Mouse (Mus musculus): ENCODE results near the gene Usp25. TPM values are rescaled to one million over a fixed set of nuclear protein-coding genes. Genes with fewer than 3 reads are reported as not detected.

Usp25 gene
- polyA plus RNA-seq, 1 experiment, result 29.7 TPM

DNA sequence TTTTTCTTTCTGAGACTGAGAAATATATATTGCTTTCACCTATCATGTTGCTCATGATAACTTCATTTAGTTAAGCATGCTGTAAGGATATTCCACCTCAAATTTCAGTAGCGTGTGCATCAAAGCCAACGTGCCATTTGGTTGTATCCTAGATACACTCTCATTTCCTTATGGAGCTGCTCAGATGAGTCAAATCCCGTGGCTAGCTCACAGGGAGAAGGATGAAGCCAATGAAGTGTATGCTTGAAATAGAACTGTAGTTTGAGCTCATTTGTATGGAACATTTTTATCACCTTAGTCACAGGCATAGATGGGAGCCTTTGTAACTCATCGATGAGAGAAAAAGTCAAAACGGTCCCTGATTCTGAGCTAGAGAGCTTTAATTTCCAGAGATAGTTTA lies 20.8 kb downstream of the Usp25 start:
- DNase-seq, result no peak
- H3K27ac ChIP-seq (ENCODE audit: control insufficient read depth, insufficient read depth, low read length), result no peak overlapping the region
- no peaks in the 10 kb centered on the region for H3K27me3 ChIP-seq (ENCODE audit: control insufficient read depth, insufficient read depth, low read length)
- WGBS, result 88% methylated on average over 5 of the region's 5 CpGs
- peaks cover 30% of the 10 kb centered on the region for H3K36me3 ChIP-seq (ENCODE audit: control insufficient read depth, insufficient read depth, low read length)
- TF ChIP-seq POLR2A (IDR thresholded peaks at IDR 0.05; ENCODE audit: control insufficient read depth, extremely low read depth, insufficient read depth, low read length, poor library complexity) (no peak), CTCF (IDR thresholded peaks at IDR 0.05; ENCODE audit: borderline replicate concordance, control insufficient read depth, extremely low read depth, insufficient read depth, low read length, poor library complexity) (no peak)
- no peak overlapping the region for H3K4me3 ChIP-seq (ENCODE audit: control insufficient read depth, insufficient read depth, low read length)
- H3K4me1 ChIP-seq (replicated peaks; ENCODE audit: control insufficient read depth, insufficient read depth, low read length), result no peaks in the 10 kb centered on the region

DNA sequence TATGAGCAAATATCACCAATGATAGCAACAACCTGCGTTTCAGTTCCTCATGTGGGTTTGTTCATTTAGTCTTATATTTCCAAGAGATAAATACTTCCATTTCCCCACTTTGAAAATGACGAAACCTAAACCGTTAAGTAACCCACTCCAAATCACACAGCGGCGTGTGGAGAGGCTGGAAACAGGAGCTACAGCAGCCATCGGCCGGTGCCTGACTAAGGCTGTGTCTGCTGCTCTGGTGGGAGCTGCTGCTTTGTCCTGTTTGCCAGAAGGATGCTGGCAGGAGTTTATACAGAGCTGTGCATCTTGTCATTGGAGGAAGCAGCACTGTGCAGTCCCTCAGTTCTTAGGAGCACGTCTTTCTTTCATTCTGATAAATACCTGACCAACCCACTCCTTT lies 21.2 kb downstream of the Usp25 start:
- TF ChIP-seq CTCF (IDR thresholded peaks at IDR 0.05; ENCODE audit: borderline replicate concordance, control insufficient read depth, extremely low read depth, insufficient read depth, low read length, poor library complexity) (no peak), POLR2A (IDR thresholded peaks at IDR 0.05; ENCODE audit: control insufficient read depth, extremely low read depth, insufficient read depth, low read length, poor library complexity) (no peak)
- Histone ChIP-seq H3K27me3 (ENCODE audit: control insufficient read depth, insufficient read depth, low read length) (no peaks in the 10 kb centered on the region), H3K27ac (ENCODE audit: control insufficient read depth, insufficient read depth, low read length) (no peak overlapping the region), H3K36me3 (ENCODE audit: control insufficient read depth, insufficient read depth, low read length) (peaks cover 30% of the 10 kb centered on the region), H3K4me1 (replicated peaks; ENCODE audit: control insufficient read depth, insufficient read depth, low read length) (no peaks in the 10 kb centered on the region), H3K4me3 (ENCODE audit: control insufficient read depth, insufficient read depth, low read length) (no peak overlapping the region)
- WGBS, result 93% methylated on average over 8 of the region's 8 CpGs
- no peak for DNase-seq

DNA sequence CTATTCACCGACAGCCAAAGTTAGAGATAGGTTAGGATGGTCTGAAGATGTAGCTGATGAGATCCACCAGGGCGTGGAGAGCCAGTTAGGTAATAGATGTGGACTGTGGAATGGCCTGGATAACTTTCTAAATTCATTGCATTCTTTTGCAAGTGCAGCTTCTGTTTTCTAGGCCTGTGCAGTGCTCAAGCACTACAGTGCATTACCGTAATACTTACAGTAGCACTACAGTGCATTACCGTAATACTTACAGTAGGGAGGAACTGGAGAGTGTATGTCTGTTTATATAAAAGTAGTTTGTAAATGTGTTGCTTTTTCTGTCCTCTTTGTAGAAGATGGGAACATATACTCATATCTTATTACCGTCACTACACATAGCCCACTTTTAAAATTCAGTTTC lies 28.1 kb downstream of the Usp25 start:
- no peak overlapping the region for H3K4me3 ChIP-seq (ENCODE audit: control insufficient read depth, insufficient read depth, low read length)
- no peaks in the 10 kb centered on the region for H3K4me1 ChIP-seq (replicated peaks; ENCODE audit: control insufficient read depth, insufficient read depth, low read length)
- WGBS, result 94% methylated on average over 5 of the region's 5 CpGs
- H3K27me3 ChIP-seq (ENCODE audit: control insufficient read depth, insufficient read depth, low read length), result no peaks in the 10 kb centered on the region
- TF ChIP-seq POLR2A (IDR thresholded peaks at IDR 0.05; ENCODE audit: control insufficient read depth, extremely low read depth, insufficient read depth, low read length, poor library complexity) (no peak), CTCF (IDR thresholded peaks at IDR 0.05; ENCODE audit: borderline replicate concordance, control insufficient read depth, extremely low read depth, insufficient read depth, low read length, poor library complexity) (no peak)
- H3K27ac ChIP-seq (ENCODE audit: control insufficient read depth, insufficient read depth, low read length), result no peak overlapping the region
- H3K36me3 ChIP-seq (ENCODE audit: control insufficient read depth, insufficient read depth, low read length), result peaks cover 18% of the 10 kb centered on the region
- DNase-seq, result no peak

DNA sequence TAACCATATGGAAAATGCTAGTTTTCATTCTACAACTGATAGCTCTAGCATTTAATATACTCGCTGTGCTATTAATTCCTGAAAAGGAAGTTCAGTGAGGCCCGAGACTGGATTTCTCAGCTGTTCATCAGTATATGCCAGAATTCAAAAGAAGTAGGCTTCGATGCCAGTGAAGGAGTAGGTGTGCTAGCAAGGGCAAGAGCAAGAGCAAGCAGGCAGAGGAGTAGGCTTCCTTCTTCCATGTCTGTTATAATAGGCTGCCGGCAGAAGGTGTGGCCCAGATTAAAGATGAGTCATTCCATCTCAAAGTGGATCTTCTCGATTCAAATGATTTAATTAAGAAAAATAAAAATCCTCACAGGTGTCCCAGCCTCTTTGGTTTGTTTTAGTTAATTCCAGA lies 30.0 kb downstream of the Usp25 start:
- DNase-seq, result no peak
- no peak overlapping the region for H3K4me3 ChIP-seq (ENCODE audit: control insufficient read depth, insufficient read depth, low read length)
- 98% methylated on average over 5 of the region's 5 CpGs for WGBS
- H3K4me1 ChIP-seq (replicated peaks; ENCODE audit: control insufficient read depth, insufficient read depth, low read length), result no peaks in the 10 kb centered on the region
- no peak for TF ChIP-seq POLR2A (IDR thresholded peaks at IDR 0.05; ENCODE audit: control insufficient read depth, extremely low read depth, insufficient read depth, low read length, poor library complexity)
- TF ChIP-seq CTCF (IDR thresholded peaks at IDR 0.05; ENCODE audit: borderline replicate concordance, control insufficient read depth, extremely low read depth, insufficient read depth, low read length, poor library complexity), result no peak
- H3K27me3 ChIP-seq (ENCODE audit: control insufficient read depth, insufficient read depth, low read length), result no peaks in the 10 kb centered on the region
- no peak overlapping the region for H3K27ac ChIP-seq (ENCODE audit: control insufficient read depth, insufficient read depth, low read length)
- H3K36me3 ChIP-seq (ENCODE audit: control insufficient read depth, insufficient read depth, low read length), result peaks cover 10% of the 10 kb centered on the region; the same call in 1 of the 2 replicates

DNA sequence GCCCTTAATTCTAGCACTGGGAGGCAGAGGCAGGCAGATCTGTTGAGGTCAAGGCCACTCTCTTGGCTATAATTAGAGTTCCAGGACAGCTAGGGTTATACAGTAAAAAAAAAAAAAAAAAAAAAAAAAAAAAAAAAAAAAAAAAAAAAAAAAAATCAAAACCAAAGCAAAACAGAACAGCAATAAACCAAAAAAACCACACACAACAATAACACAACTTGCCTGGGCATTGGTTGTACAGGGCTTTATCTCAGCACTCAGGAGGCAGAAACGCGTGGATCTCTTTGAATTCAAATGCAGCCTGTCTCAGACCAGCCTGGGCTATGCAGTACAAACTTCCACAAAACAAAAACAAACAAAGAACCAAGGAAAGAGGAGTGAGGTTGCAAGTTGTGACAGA lies 40.7 kb downstream of the Usp25 start:
- Histone ChIP-seq H3K4me1 (replicated peaks; ENCODE audit: control insufficient read depth, insufficient read depth, low read length) (no peaks in the 10 kb centered on the region), H3K36me3 (ENCODE audit: control insufficient read depth, insufficient read depth, low read length) (peaks cover 32% of the 10 kb centered on the region), H3K27ac (ENCODE audit: control insufficient read depth, insufficient read depth, low read length) (no peak overlapping the region), H3K4me3 (ENCODE audit: control insufficient read depth, insufficient read depth, low read length) (no peak overlapping the region), H3K27me3 (ENCODE audit: control insufficient read depth, insufficient read depth, low read length) (no peaks in the 10 kb centered on the region)
- DNase-seq, result no peak
- TF ChIP-seq CTCF (IDR thresholded peaks at IDR 0.05; ENCODE audit: borderline replicate concordance, control insufficient read depth, extremely low read depth, insufficient read depth, low read length, poor library complexity) (no peak), POLR2A (IDR thresholded peaks at IDR 0.05; ENCODE audit: control insufficient read depth, extremely low read depth, insufficient read depth, low read length, poor library complexity) (no peak)
- 95% methylated on average over 2 of the region's 2 CpGs for WGBS

DNA sequence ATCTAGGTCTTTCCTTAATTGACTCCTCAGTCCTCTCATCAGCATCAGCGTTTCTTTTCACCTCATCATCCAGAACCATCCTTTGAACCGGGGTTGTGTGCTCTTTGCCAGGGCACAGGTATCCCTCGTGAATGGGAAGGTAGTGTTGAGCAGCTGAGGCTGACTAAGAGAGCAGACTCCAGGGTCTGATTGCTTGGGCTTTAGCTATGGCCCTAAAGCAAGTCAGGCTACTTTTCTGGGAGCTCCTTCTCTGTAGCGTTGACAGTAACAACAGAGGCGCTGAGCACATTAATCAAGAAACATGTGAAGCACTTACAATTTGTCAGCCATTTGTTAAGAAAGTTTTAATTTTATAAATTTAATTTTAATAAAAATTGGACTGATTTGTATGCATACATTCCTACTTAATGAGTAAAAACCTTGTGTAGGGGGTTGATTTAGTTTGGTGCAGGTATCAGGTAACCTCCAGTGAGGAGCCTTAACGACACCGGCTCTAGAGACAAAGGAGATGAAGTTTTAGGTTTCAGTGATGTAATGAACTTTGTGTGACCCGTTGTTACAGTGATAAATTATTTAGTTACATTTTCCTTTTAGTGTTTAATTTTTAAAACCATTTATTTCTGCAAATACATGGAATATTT lies 42.1 kb downstream of the Usp25 start:
- Histone ChIP-seq H3K27ac (ENCODE audit: control insufficient read depth, insufficient read depth, low read length) (no peak overlapping the region), H3K27me3 (ENCODE audit: control insufficient read depth, insufficient read depth, low read length) (no peaks in the 10 kb centered on the region), H3K36me3 (ENCODE audit: control insufficient read depth, insufficient read depth, low read length) (peaks cover 29% of the 10 kb centered on the region), H3K4me3 (ENCODE audit: control insufficient read depth, insufficient read depth, low read length) (no peak overlapping the region), H3K4me1 (replicated peaks; ENCODE audit: control insufficient read depth, insufficient read depth, low read length) (no peaks in the 10 kb centered on the region)
- WGBS, result 94% methylated on average over 8 of the region's 8 CpGs
- no peak for TF ChIP-seq CTCF (IDR thresholded peaks at IDR 0.05; ENCODE audit: borderline replicate concordance, control insufficient read depth, extremely low read depth, insufficient read depth, low read length, poor library complexity)
- no peak for TF ChIP-seq POLR2A (IDR thresholded peaks at IDR 0.05; ENCODE audit: control insufficient read depth, extremely low read depth, insufficient read depth, low read length, poor library complexity)
- no peak for DNase-seq

- no peaks in the 10 kb centered on the region for H3K27me3 ChIP-seq (ENCODE audit: control insufficient read depth, insufficient read depth, low read length)
- H3K36me3 ChIP-seq (ENCODE audit: control insufficient read depth, insufficient read depth, low read length), result peaks cover 27% of the 10 kb centered on the region
- H3K4me1 ChIP-seq (replicated peaks; ENCODE audit: control insufficient read depth, insufficient read depth, low read length), result no peaks in the 10 kb centered on the region
- no peak for DNase-seq
- no peak overlapping the region for H3K27ac ChIP-seq (ENCODE audit: control insufficient read depth, insufficient read depth, low read length)
- 94% methylated on average over 8 of the region's 8 CpGs for WGBS
- TF ChIP-seq POLR2A (IDR thresholded peaks at IDR 0.05; ENCODE audit: control insufficient read depth, extremely low read depth, insufficient read depth, low read length, poor library complexity) (no peak), CTCF (IDR thresholded peaks at IDR 0.05; ENCODE audit: borderline replicate concordance, control insufficient read depth, extremely low read depth, insufficient read depth, low read length, poor library complexity) (no peak)
- H3K4me3 ChIP-seq (ENCODE audit: control insufficient read depth, insufficient read depth, low read length), result no peak overlapping the region
Observed at GRCm38 (mm10) chr16:77056160-77056520, 42.6 kb downstream of the Usp25 start.

Data from thymus, adult 2 months (tissue).